In genomic region chr4:33924234-33924888, GRCm38 (mm10) we compare ENCODE assay signal across 8 mouse cellular contexts. TPM values are rescaled to one million over a fixed set of nuclear protein-coding genes. Genes with fewer than 3 reads are reported as not detected.
DNase-seq lines count a peak whose midpoint lies in the region; ATAC-seq and TF ChIP-seq lines count a peak whose summit lies in the region.

Cnr1 (plus strand) TSS chr4:33924593.

- peak within 1 kb of the TSS; percentile 62 for H3K9ac ChIP-seq in lung, embryonic 14.5 days

- H3K27me3 ChIP-seq in Patski = peaks cover 41% of the 10 kb centered on the region
- H3K27me3 ChIP-seq in hindbrain, embryonic 10.5 days (ENCODE audit: insufficient read depth, poor library complexity, severe bottlenecking) = peaks cover 70% of the 10 kb centered on the region
- H3K27me3 ChIP-seq in lung, embryonic 14.5 days (ENCODE audit: insufficient read depth, low read length) = peaks cover 34% of the 10 kb centered on the region

- H3K36me3 ChIP-seq in hindbrain, embryonic 10.5 days = no peaks in the 10 kb centered on the region
- no peaks in the 10 kb centered on the region for H3K36me3 ChIP-seq in lung, embryonic 14.5 days (ENCODE audit: insufficient read depth)

- peak within 1 kb of the TSS; percentile 73 for H3K4me3 ChIP-seq in hindbrain, embryonic 10.5 days
- peak within 1 kb of the TSS; percentile 55 for H3K4me3 ChIP-seq in lung, embryonic 14.5 days (ENCODE audit: low read depth, low read length)

- DNase-seq in Patski (ENCODE audit: low read depth, low spot score) = no peak
- DNase-seq in cerebellum, postnatal 10 days = peak; percentile 90
- DNase-seq in frontal cortex, postnatal 14 days (ENCODE audit: low spot score in 2 of 2) = peak; percentile 60 to 62
- peak; percentile 85 for DNase-seq in hindbrain, embryonic 10.5 days (ENCODE audit: low spot score)
- DNase-seq in layer of hippocampus, adult 9-11 months = peak; percentile 70
- peak; percentile 84 for DNase-seq in lung, embryonic 14.5 days
- DNase-seq in ovary, postnatal 14 days (ENCODE audit: low spot score) = peak; percentile 65
- DNase-seq in spleen, postnatal 4 days (ENCODE audit: low spot score in 2 of 2) = no peak

- TF ChIP-seq CTCF in Patski (IDR thresholded peaks at IDR 0.05) = no peak
- peak; percentile 21; the same call in 1 of the 2 replicates for TF ChIP-seq CTCF in lung, embryonic 14.5 days (IDR thresholded peaks at IDR 0.05; ENCODE audit: low read depth)

- under 1% methylated on average over 77 of the region's 77 CpGs for WGBS in hindbrain, embryonic 10.5 days
- under 1% methylated on average over 71 of the region's 77 CpGs for WGBS in lung, embryonic 14.5 days

- CTCF ChIA-PET in Patski (lab: Charles Lee) = no interaction called here

- ATAC-seq in Patski = peak; percentile 31
- ATAC-seq in lung, embryonic 14.5 days (ENCODE audit: insufficient read depth) = peak; percentile 96

- H3K4me2 ChIP-seq in lung, embryonic 14.5 days = peak within 1 kb of the TSS; percentile 92

- peak within 1 kb of the TSS; percentile 93 for H3K27ac ChIP-seq in hindbrain, embryonic 10.5 days
- peak within 1 kb of the TSS; percentile 46; the same call in 1 of the 2 replicates for H3K27ac ChIP-seq in lung, embryonic 14.5 days (ENCODE audit: low read depth)

- no peaks in the 10 kb centered on the region for H3K9me3 ChIP-seq in hindbrain, embryonic 10.5 days
- H3K9me3 ChIP-seq in lung, embryonic 14.5 days (ENCODE audit: low read depth, low read length) = no peaks in the 10 kb centered on the region

- peaks cover 21% of the 10 kb centered on the region for H3K4me1 ChIP-seq in hindbrain, embryonic 10.5 days (replicated peaks)
- no peaks in the 10 kb centered on the region for H3K4me1 ChIP-seq in lung, embryonic 14.5 days (ENCODE audit: insufficient read depth)

- in situ Hi-C loops in Patski (cut with MboI; ENCODE audit: low pct_unique_long_range_greater_than_20kb) = no loop called here

- POLR2A ChIA-PET in Patski (lab: Charles Lee) = no interaction called here

RNA-seq across cellular contexts. Expression of gene Cnr1, which starts in this region (rescaled TPM):
- not detected for polyA plus RNA-seq in Patski (2021)
- polyA plus RNA-seq in hindbrain, embryonic 10.5 days (2016; fragmentation: Nextera tagmentation; extraction: Ambion mirVana) = 6.0 and 12.0 TPM in 2 replicates
- polyA plus RNA-seq in lung, embryonic 14.5 days (2014; fragmentation: Nextera tagmentation; extraction: Ambion mirVana) = 0.71 and 0.89 TPM in 2 replicates

Comparison
In these comparisons a context has a peak if more than half of its experiments do, and no peak if none do; other contexts are left out.
1. Peak in ATAC-seq in Patski; RNA of the gene not detected or under 1 TPM.
2. Peak in DNase-seq, ATAC-seq, H3K4me3 ChIP-seq, H3K27ac ChIP-seq, H3K9ac ChIP-seq and H3K4me2 ChIP-seq in lung, embryonic 14.5 days; RNA of the gene not detected or under 1 TPM.
3. DNase-seq: peak in cerebellum, postnatal 10 days (2 of 2), frontal cortex, postnatal 14 days (2 of 2), hindbrain, embryonic 10.5 days (single experiment), layer of hippocampus, adult 9-11 months (single experiment) and ovary, postnatal 14 days (single experiment); none in Patski (single experiment) and spleen, postnatal 4 days (0 of 2).